Mouse (Mus musculus): ENCODE results near the gene Opn4. TPM values are rescaled to one million over a fixed set of nuclear protein-coding genes. Genes with fewer than 3 reads are reported as not detected.

Gene Opn4
- polyA plus RNA-seq (2015; fragmentation: Nextera tagmentation; extraction: Ambion mirVana) = 0.42 TPM in 1 of 2 replicates, not detected in the other

- H3K9me3 ChIP-seq = no peaks in the 10 kb centered on the region
- no peak within 1 kb of the TSS for H3K4me3 ChIP-seq
- no peak within 1 kb of the TSS for H3K9ac ChIP-seq
- no peaks in the 10 kb centered on the region for H3K36me3 ChIP-seq
- 90% methylated on average over 8 of the region's 8 CpGs for WGBS
- H3K27ac ChIP-seq = no peak within 1 kb of the TSS
- H3K4me2 ChIP-seq (replicated peaks) = no peak within 1 kb of the TSS
- no peaks in the 10 kb centered on the region for H3K27me3 ChIP-seq
- no peak for ATAC-seq (ENCODE audit: low FRiP score, low read depth)
- H3K4me1 ChIP-seq = no peaks in the 10 kb centered on the region
Measured at GRCm38 (mm10) chr14:34599941-34600340, at the start of gene Opn4. Gene Opn4 (minus strand): TSS chr14:34600142.

GRCm38 (mm10) chr14:34647870-34648475 lies 48.0 kb upstream of the Opn4 start:
- no peaks in the 10 kb centered on the region for H3K27me3 ChIP-seq
- H3K4me1 ChIP-seq = no peaks in the 10 kb centered on the region
- H3K4me2 ChIP-seq (replicated peaks) = no peak overlapping the region
- no peaks in the 10 kb centered on the region for H3K9me3 ChIP-seq
- H3K27ac ChIP-seq = no peak overlapping the region
- H3K4me3 ChIP-seq = no peak overlapping the region
- no peaks in the 10 kb centered on the region for H3K36me3 ChIP-seq
- H3K9ac ChIP-seq = no peak overlapping the region
- ATAC-seq (ENCODE audit: low FRiP score, low read depth) = no peak
- 82% methylated on average over 8 of the region's 8 CpGs for WGBS

- H3K4me2 ChIP-seq (replicated peaks) = no peak overlapping the region
- no peaks in the 10 kb centered on the region for H3K9me3 ChIP-seq
- WGBS = 66% methylated on average over 7 of the region's 7 CpGs
- H3K9ac ChIP-seq = no peak overlapping the region
- ATAC-seq (ENCODE audit: low FRiP score, low read depth) = no peak
- H3K27ac ChIP-seq = no peak overlapping the region
- no peak overlapping the region for H3K4me3 ChIP-seq
- no peaks in the 10 kb centered on the region for H3K36me3 ChIP-seq
- H3K4me1 ChIP-seq = no peaks in the 10 kb centered on the region
- H3K27me3 ChIP-seq = no peaks in the 10 kb centered on the region
Measured at GRCm38 (mm10) chr14:34644140-34644539, 44.2 kb upstream of the Opn4 start.

DNA sequence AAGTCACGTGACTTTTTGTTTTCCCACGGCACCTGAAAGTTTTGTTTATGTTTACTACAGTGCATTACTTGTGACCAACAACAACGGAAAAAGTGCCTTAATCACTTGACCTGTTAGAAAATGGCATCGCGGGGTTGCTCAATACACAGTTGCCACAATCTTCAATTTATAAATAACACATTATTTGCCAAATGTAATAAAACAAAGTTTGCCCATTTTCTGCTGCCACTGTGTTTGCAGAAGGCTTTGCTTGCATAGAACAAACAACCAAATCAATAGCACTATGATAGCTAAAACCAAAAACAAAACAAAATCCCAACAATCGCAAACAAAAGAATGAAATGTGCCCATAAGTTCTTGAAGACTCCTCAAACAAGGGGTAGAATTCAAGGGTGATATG lies 35.8 kb upstream of the Opn4 start:
- Histone ChIP-seq H3K9ac (no peak overlapping the region), H3K4me3 (no peak overlapping the region), H3K9me3 (no peaks in the 10 kb centered on the region), H3K4me1 (no peaks in the 10 kb centered on the region), H3K36me3 (no peaks in the 10 kb centered on the region), H3K4me2 (replicated peaks) (no peak overlapping the region), H3K27me3 (no peaks in the 10 kb centered on the region), H3K27ac (no peak overlapping the region)
- 89% methylated on average over 6 of the region's 6 CpGs for WGBS
- no peak for ATAC-seq (ENCODE audit: low FRiP score, low read depth)

GRCm38 (mm10) chr14:34635192-34635591 lies 35.2 kb upstream of the Opn4 start:
- Histone ChIP-seq H3K4me2 (replicated peaks) (no peak overlapping the region), H3K27me3 (no peaks in the 10 kb centered on the region), H3K9ac (no peak overlapping the region), H3K4me3 (no peak overlapping the region), H3K36me3 (no peaks in the 10 kb centered on the region), H3K27ac (no peak overlapping the region), H3K9me3 (no peaks in the 10 kb centered on the region), H3K4me1 (no peaks in the 10 kb centered on the region)
- ATAC-seq (ENCODE audit: low FRiP score, low read depth) = no peak
- 35% methylated on average over 7 of the region's 7 CpGs for WGBS

DNA sequence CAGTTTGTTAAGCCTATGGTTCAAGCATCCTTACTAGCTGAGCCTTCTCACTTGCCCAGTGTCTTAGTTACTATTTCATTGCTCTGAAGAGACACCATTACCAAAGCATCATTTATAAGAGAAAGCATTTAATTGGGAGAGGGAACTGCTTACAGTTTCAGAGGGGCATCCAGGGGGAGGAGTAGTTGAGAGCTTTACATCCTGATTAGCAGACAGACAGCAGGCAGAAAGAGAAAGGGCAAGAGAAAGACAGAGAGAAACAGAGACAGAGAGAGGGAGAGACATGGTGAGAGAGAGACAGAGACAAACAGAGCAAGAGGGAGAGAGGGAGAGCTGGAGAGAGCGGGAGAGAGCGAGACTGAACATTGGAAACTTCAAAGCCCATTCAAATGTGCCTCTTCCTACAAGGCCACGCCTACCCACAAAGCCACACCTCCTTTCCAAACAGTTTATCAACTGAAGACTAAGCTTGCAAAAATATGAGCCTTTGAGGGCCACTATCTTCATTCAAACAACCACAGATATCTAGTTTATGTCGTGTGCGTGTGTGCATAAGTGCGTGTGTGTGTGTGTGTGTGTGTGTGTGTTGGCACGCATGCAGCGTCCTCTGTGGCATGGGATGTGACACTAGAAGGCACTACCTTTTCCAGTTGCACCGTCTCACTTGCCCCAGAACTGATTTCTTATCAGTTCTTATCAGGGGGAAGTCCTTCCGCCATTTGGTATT lies 32.9 kb upstream of the Opn4 start:
- Histone ChIP-seq H3K9ac (no peak overlapping the region), H3K9me3 (no peaks in the 10 kb centered on the region), H3K36me3 (no peaks in the 10 kb centered on the region), H3K4me2 (replicated peaks) (no peak overlapping the region), H3K27ac (no peak overlapping the region), H3K27me3 (no peaks in the 10 kb centered on the region), H3K4me1 (no peaks in the 10 kb centered on the region), H3K4me3 (no peak overlapping the region)
- ATAC-seq (ENCODE audit: low FRiP score, low read depth) = no peak
- 74% methylated on average over 10 of the region's 10 CpGs for WGBS

DNA sequence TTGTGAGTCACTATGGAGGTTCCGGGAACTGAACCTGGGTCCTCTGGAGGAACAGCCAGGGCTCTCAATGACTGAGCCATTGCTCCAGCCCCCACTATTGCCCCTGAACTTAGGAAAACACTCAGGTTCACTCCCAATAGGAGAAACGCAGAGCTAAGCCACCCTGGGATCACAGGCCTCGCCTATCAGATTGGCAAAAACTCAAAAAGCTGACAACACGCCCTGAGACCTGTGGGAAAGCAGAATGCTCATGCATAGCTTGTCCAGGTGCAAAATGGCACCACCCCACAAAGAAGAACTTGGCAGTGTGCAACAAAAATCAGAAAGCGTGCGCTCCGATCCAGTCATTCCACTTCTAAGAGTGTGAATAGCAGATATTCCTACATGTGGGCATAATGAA lies 26.9 kb upstream of the Opn4 start:
- Histone ChIP-seq H3K9ac (no peak overlapping the region), H3K4me3 (no peak overlapping the region), H3K4me1 (no peaks in the 10 kb centered on the region), H3K9me3 (no peaks in the 10 kb centered on the region), H3K4me2 (replicated peaks) (no peak overlapping the region), H3K27me3 (no peaks in the 10 kb centered on the region), H3K27ac (no peak overlapping the region), H3K36me3 (no peaks in the 10 kb centered on the region)
- 85% methylated on average over 7 of the region's 7 CpGs for WGBS
- ATAC-seq (ENCODE audit: low FRiP score, low read depth) = no peak

DNA sequence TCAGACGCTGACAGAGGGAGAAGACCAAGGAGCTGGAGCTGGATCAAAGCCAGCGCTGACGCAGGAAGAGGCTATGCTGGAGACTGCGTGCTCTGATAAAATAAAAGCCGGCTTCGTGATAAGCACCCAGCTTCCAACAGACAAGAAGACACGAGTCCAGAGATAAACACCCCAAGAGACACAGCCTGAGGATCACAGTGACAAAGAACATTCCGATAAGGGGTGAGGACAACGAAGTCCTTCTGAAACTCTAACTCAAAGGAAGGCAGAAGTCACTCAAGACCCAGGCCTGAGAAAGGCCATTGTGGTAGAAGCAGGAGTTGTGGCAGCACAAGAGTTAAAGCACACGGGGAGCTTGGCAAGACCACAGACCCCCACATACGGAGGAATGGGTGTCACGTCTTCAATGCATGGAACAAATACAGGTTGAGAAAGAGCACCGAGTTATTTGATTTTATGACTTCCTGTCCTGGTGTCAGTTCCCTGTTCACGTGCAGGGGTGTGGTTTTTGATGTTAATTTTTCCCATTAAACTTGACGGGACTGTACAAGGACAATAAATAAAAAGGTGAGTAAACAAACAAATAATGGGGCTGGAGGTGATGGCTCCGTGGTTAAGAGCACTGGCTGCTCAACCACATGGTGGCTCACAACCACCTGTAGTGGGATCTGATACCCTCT lies 23.7 kb upstream of the Opn4 start:
- Histone ChIP-seq H3K36me3 (no peaks in the 10 kb centered on the region), H3K27ac (no peak overlapping the region), H3K9ac (no peak overlapping the region), H3K4me2 (replicated peaks) (no peak overlapping the region), H3K4me1 (no peaks in the 10 kb centered on the region), H3K4me3 (no peak overlapping the region), H3K9me3 (no peaks in the 10 kb centered on the region), H3K27me3 (no peaks in the 10 kb centered on the region)
- 67% methylated on average over 16 of the region's 16 CpGs for WGBS
- no peak for ATAC-seq (ENCODE audit: low FRiP score, low read depth)

DNA sequence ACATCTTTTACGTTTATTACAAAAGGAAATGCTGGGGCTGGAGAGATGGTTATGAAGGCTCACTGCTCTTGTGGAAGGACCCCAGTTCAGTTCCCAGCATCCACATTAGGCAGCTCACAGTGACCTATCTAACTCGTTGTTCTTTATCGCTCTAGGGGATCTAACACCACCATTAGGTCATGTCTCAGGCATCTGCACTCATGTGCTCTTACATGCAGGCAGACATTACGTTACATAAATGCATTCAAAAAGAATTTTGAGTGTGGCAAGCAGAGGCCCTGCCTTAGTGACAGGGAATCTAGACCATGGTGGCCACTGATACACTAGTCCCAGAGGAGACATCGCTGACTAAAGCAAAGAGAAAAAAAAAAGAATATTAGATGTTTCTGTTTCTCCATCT lies 23.1 kb upstream of the Opn4 start:
- WGBS = 84% methylated on average over 5 of the region's 5 CpGs
- Histone ChIP-seq H3K36me3 (no peaks in the 10 kb centered on the region), H3K4me1 (no peaks in the 10 kb centered on the region), H3K9ac (no peak overlapping the region), H3K4me3 (no peak overlapping the region), H3K9me3 (no peaks in the 10 kb centered on the region), H3K27ac (no peak overlapping the region), H3K27me3 (peaks cover 4% of the 10 kb centered on the region), H3K4me2 (replicated peaks) (no peak overlapping the region)
- no peak for ATAC-seq (ENCODE audit: low FRiP score, low read depth)

DNA sequence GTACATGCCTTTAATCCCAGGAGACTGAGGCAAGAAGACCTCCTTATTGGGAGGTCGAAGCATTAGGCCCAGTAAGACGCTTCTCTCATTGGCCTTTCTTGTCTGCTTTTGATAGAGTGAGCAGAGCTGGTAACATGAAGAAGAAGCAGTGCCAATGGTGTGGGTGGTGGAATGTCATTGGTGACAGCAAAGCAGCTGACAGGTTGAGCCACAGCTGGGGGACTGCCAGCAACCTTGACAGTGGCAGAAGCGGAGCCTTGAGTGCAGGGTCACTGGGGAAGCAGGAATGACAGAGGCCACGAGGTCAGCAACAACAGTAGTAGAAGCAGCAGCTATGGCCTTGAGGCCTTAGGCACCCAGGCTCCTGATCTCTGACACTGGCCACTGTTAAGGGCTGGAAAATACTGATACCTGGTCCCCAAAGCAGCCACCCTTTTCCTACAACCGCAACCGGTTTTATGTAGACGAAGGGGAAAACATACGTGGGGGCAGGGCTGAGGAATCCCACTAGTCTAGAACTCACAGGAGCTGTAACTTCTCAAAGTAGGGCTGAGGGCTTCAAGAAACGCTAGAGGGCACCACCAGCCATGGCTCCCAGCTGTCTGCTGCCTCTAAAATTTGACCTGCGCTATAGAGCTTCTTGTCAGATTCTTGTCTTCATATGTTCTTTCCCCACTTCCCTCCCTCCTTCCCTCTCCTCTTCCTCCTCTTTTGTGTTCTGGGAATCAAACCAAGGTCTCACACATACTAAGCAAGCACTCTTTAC lies 20.9 kb upstream of the Opn4 start:
- Histone ChIP-seq H3K4me2 (replicated peaks) (no peak overlapping the region), H3K4me3 (no peak overlapping the region), H3K27ac (no peak overlapping the region), H3K9me3 (no peaks in the 10 kb centered on the region), H3K9ac (no peak overlapping the region), H3K4me1 (no peaks in the 10 kb centered on the region), H3K27me3 (peaks cover 17% of the 10 kb centered on the region), H3K36me3 (no peaks in the 10 kb centered on the region)
- ATAC-seq (ENCODE audit: low FRiP score, low read depth) = no peak
- WGBS = 34% methylated on average over 10 of the region's 10 CpGs

DNA sequence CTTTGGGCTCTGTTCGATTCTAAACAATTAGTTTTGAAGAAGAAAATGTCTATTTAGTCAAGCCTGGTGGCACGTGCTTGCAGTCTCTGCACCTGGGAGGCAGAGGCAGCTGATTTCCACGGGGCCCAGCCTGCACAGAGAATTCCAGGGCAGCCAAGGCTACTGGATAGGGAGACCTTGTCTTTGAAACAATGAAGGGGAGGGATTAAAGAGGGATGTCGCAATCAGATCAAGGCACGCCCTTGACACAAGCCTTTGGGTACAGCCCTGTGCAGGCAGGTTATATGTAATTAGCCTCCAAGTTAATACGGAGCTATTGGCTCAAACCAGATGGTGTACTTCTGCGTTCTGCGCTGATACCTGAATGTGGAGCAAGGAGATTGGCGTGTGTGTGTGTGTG lies 18.9 kb upstream of the Opn4 start:
- Histone ChIP-seq H3K9ac (no peak overlapping the region), H3K27ac (no peak overlapping the region), H3K27me3 (peaks cover 37% of the 10 kb centered on the region), H3K4me2 (replicated peaks) (no peak overlapping the region), H3K4me1 (peaks cover 11% of the 10 kb centered on the region), H3K4me3 (no peak overlapping the region), H3K9me3 (no peaks in the 10 kb centered on the region), H3K36me3 (no peaks in the 10 kb centered on the region)
- ATAC-seq (ENCODE audit: low FRiP score, low read depth) = no peak
- WGBS = 31% methylated on average over 9 of the region's 9 CpGs

GRCm38 (mm10) chr14:34616821-34617220 lies 16.9 kb upstream of the Opn4 start:
- ATAC-seq (ENCODE audit: low FRiP score, low read depth) = peak; percentile 55; the same call in 1 of the 2 replicates
- no peak overlapping the region for H3K9ac ChIP-seq
- H3K9me3 ChIP-seq = no peaks in the 10 kb centered on the region
- H3K36me3 ChIP-seq = no peaks in the 10 kb centered on the region
- peaks cover 11% of the 10 kb centered on the region for H3K4me1 ChIP-seq
- peaks cover 44% of the 10 kb centered on the region for H3K27me3 ChIP-seq
- H3K4me2 ChIP-seq (replicated peaks) = no peak overlapping the region
- WGBS = 2% methylated on average over 8 of the region's 8 CpGs
- H3K27ac ChIP-seq = no peak overlapping the region
- H3K4me3 ChIP-seq = no peak overlapping the region

Data from limb, embryonic 13.5 days (tissue).